Mouse (Mus musculus): ENCODE data around the gene 4930451I11Rik.

The 4930451I11Rik gene

DNA sequence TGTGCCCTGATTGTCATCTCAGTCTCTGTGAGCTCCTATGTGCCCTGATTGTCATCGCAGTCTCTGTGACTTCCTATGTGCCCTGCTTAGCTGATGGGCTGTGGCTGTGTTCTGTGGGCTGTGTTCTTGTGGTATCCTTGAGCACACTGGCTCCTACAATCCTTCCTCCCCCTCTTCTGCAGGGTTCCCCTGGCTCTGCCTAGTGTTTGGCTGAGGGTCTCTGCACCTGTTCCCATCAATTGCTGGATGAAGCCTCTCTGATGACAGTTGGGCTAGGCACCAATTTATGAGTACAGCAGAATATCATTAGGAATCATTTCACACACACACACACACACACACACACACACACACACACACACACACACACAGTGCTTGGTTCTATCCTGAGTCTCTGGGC lies 1.9 kb upstream of the 4930451I11Rik start:
- DNase-seq (ENCODE audit: low read depth, low spot score): no peak

DNA sequence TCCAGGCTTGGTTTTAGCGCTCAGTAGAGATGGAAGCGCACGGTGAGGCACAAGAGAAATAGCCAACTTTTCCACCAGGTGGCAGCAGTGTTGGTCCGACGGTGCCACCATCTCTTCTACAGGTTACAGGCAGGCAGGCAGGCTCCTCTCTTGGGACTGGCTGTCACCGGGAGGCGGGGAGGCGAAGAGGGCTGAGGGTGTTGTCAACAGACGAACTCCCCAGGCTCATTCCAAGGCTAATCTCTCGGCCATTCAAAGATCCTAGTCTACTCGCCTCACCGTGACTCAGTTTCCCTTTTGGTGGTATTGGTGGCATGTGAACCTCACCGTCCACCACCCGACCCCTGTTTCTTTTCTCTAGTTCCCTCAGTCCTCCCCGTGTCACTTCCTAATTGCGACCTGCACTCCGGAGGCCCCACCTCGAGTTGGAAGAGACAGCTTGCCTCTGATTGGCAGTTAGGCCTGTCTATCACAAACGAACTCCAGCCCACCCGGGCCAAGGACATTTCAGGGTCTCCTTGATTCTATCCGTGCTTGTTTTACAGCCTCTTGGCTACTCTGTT lies 678 bp upstream of the 4930451I11Rik start:
- peak; percentile 97 for DNase-seq (ENCODE audit: low read depth, low spot score)

DNA sequence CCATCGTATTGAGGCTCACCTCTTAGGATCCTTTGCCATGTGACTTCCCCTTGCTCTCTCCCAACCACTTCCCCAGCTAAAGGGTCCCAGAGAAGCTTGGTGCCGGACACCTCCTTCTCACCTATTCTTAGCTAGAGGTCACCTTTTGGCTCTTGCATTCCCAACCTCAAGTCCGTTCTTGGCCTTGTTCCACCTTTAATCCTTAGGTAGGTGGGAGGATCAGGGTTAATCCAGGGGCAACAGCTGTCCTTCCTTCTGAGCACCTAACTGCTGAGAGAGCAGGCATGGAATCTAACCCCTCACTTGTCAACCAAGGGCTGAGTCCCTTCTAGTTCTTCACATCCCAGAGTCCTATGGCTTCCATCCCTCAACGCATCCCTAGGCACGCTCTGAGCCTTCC lies 5.5 kb downstream of the 4930451I11Rik start:
- no peak for DNase-seq (ENCODE audit: low read depth, low spot score)

DNA sequence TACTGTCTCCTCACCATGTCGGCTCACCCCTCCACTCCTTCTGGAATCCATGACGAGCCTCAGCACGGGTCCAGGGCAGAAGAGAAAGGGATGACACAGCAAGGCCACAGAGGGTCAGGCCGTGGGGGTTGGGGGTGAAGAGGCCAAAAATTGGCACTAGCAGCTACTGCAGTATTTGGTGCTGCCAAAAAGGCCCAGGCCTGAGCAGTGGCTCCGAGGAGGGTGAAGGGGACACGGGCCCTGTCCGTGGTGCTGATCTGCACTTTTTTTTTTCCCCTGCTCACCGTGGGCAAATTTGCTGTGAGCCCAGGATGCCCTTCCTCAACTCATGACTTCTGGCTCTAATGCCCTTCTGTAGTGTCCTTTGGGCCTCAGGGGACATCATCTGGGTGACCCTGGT lies 6.0 kb downstream of the 4930451I11Rik start:
- no peak for DNase-seq (ENCODE audit: low read depth, low spot score)

DNA sequence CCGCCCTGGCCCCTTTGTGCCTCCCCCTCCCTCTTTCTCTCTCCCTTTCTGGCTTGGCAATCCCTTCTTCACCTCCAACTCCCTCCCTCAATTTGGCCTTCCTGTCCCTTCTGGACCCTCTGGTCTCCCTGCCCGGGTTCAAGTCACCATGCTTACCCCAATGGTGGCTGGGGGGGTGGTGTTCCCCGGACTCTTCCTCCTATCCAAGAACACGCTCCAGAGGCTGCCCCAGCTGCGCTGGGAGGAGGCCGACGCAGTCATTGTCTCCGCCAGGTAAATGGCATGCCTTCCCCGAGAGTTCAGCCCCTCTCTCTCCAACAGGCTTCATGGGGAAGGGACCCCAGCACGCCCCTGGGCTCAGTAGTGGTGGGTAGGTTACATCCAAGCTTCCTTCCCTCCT lies 7.5 kb downstream of the 4930451I11Rik start:
- DNase-seq (ENCODE audit: low read depth, low spot score): no peak

DNA sequence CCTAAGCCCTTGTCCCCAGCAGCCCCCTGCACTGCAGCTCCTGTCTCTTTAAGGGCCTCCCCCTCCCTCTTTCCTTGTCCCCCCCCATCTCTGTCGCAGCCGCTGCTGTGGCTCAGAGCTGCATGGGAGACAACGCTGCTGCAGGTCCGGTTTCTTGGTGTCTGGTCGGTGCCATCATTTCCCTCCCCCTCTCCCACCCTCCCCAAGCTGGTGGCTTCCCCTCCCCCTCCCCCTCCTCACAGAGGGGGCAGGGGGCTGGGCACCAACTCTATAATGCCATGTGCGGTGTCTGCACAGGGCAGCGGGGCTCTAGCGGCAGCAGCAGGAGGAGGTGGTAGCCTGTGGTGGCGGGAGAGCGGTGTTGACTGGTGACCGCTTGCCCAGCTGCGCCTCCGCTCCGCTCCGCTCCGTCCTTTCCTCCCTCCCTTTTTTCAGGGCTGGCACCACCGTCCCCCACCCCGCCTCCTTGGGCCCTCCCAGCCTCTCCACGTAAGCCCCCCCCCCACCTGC lies 8.2 kb downstream of the 4930451I11Rik start:
- no peak for DNase-seq (ENCODE audit: low read depth, low spot score)

DNA sequence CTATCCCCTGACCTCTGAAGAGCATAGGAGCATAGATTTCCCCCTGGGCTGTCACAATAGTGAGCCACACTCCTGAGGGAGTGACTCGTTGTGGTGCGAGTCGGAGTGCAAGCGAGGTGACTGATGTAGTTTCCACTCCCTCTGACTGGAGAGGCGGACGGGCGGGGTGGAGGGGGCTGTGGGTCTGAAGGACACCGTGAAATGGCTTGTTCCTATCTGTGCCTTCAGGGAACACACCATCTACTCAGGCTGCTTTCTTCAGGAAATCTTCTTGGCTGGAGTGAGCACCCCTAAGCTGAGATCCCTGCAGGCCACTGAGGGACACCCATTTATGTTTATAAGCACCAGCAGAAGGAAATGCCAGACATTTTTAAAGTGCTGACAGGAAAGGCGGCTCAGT lies 8.7 kb downstream of the 4930451I11Rik start:
- no peak for DNase-seq (ENCODE audit: low read depth, low spot score)

DNA sequence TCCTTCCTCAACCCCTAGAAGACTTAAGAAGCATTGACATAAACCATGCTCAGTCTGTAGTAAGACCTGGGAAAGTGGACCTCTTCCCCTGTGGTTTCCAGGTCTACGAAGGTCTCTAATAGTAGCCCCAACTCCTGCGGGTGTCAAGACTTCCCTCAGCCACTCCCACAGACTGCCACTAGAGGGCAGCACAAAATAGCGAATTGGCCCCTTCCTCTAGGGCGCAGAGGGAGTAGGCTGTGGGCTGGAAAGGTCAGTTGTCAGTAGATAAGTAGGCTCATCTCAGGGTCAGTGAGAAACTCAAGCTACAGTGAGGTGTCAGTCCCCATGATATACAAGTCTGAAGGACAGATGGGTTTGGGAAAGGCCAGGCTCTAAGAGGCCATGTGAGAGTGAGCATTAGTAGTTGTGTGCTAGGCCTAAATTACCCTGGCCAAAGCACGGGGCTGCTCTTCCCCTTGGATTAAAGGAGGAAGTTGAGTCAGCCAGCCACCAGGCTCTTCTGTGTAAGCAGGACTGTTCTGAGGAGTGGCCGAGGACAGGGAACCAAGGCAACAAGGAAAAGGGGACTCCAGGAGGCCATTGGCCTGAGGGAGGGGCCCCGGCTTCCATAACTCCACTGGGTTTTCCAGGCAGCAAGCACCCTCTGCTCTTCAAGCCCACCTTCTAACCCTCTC lies 9.5 kb downstream of the 4930451I11Rik start:
- peak; percentile 84 for DNase-seq (ENCODE audit: low read depth, low spot score)

DNA sequence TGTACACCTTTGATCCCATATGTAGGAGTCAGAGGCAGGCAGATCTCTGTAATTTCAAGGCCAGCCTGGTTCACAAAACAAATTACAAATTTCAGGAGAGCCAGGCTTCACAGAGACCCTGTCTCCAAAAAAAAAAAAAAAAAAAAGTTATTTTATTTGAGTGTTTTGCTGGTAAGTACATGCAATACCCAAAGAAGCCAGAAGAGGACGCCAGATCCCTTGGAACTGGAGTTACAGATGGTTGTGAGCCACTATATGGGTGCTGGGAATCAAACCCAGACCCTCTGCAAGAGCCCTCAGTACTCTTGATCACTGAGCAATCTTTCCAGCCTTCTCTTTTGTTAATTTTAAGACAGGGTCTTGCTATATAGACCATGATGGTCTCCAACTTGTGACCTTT lies 12.6 kb downstream of the 4930451I11Rik start:
- no peak for DNase-seq (ENCODE audit: low read depth, low spot score)

DNA sequence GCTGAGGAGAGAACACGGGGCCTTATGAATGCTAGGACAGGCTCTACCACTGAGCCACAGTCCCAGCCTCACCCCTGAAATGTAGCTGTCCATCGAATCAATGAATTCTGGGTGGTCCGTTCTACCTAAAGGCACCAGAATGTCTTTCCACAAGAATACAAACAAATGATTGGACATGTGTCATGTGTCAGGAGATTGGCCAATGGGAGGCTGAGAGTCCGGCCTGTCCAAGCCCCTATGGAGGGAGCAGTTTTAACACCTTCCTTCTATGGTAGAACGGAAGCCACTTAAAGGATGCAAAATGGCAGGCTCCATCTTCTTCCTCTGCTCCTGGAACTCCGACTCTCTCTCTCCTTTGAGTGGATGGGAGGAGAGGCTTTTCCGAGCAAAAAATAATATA lies 13.8 kb downstream of the 4930451I11Rik start:
- DNase-seq (ENCODE audit: low read depth, low spot score): peak; percentile 75

DNA sequence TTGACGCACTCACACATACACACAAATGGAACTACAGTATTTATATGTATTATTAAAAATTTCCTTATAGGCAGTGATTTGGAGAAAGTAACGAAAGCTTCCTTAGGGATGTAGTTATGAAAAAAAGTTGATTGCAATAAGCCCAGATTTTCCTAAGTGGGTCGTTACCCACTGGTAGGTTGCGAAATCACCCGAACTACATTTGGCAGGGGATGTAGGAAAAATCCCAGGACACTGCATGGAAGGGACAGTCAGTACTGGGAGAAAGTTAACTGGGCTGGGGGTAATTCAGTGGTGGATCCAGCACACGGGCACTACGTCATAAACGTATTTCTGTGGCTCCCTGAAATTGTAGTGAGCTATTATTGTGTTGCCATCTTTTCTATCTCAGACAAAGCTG lies 14.9 kb downstream of the 4930451I11Rik start:
- DNase-seq (ENCODE audit: low read depth, low spot score): no peak

DNA sequence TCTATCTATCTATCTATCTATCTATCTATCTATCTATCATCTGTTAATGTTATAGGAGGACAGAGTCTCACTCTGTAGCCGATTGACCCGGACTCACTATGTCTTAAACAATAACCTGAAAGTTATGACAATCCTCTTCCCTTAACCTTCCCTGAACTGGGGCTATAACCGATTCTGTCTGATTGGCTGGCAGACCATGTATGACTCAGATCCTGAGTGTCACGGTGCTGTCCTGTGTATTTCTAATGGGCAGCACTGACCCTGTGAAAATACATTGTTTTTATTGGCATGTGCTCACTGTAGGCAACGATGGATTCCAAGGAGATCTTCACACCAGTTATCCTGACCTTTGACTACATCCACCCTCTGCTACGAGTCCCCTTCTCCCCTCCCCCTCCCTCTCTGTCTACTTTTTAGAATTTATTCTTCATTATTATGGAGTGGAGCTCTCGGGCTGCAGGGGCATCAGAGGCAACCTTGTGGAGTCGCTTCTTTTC lies 15.7 kb downstream of the 4930451I11Rik start:
- no peak for DNase-seq (ENCODE audit: low read depth, low spot score)

DNA sequence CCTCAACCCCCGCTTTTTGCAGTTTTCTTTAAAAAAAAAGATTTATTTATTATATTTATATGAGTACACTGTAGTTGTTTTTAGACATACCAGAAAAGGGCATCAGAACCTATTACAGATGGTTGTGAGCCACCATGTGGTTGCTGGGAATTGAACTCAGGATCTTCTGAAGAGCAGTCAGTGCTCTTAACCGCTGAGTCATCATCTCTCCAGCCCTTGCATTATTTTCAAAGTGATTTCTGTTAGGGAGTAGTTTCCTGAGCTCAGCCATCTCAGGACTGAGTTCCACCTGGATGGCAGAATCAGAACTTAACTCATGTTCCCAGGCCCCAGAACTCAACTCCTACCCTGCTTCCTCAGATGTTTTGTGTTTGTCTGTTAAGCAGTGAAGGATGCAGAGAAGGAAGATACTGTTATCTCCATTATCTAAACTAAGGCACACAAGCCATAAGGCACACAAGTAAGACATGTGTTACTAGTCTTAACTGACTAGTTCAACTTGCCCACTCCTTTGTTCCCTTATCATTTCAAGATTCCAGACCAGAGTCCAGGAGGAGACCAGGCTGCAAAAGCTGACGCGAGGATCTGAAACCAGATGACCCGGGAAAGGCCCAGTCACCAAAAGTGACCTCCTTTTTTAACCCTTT lies 21.6 kb downstream of the 4930451I11Rik start:
- DNase-seq (ENCODE audit: low read depth, low spot score): no peak

DNA sequence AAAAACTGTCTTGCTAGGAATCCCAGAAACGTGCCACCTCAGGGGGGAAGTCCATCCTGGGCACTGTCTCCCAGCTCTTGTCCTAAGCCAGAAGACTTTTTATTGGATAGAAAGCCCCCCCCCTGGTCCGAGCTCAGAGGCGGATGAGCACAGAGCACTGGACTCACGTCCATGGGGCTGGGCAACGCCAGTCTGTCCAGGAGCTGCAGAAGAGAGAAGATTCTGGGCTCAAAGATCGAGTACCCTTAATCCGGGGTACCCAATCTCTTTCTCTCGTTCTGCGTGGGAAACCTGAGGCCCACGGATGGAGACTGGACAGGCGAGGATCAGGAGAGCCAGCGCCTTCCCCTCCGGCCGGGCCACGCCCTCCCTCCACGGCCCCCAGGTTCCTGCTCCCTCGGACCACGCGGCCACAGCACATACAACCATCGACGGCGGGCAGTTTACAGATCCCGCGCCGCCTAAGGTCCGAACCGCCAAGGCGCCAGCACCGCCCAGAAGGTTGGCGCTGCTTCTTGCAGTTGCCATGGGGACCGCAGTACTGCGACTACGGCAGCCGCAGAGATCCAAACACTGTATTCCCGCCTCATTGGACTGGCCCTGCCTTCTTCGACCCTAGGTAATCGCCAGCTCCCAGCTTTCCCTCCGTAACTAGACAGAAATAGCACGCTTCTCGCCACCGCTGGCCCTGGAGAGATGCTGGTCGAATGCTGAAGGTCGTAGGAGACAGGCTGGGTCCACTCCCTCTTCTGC lies 22.6 kb downstream of the 4930451I11Rik start:
- DNase-seq (ENCODE audit: low read depth, low spot score): peak; percentile 94

DNA sequence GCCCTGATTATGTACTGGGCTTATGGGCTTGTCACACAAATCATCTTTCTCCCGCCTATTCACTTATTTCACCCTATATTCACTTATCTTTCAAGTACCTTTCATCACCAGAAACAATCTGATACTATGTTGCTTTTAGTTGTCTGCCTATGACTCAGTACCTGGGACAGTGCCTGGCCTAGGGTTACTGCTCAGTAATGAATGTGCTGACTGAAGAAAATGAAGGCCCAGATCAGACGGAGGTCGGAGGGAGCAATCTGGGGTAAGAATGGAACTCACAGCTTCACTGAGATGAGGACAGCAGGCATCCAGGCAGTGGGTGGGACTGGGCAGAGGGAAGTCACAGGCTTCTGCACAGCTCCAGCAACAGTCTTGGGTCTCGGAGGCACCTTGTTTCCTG lies 24.0 kb downstream of the 4930451I11Rik start:
- DNase-seq (ENCODE audit: low read depth, low spot score): no peak

DNA sequence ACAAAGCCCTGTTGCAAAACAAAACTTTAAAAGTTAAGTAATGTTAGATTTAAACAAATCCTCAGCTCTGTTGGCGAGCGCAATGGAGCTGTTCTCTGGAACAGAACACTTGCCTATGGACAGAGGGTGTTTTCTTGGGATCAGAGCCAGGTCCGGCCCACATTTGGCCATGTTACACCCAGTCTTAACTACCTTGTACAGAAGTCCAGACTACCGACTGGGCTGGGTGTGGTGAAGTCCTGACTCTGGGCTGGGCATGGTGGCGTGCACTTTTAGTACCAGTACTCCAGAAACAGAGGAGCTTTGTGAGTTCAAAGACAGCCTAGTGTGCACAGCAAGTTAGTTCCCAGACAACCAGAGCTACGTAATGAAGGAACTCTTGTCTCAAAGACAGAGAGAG lies 24.5 kb downstream of the 4930451I11Rik start:
- no peak for DNase-seq (ENCODE audit: low read depth, low spot score)

DNA sequence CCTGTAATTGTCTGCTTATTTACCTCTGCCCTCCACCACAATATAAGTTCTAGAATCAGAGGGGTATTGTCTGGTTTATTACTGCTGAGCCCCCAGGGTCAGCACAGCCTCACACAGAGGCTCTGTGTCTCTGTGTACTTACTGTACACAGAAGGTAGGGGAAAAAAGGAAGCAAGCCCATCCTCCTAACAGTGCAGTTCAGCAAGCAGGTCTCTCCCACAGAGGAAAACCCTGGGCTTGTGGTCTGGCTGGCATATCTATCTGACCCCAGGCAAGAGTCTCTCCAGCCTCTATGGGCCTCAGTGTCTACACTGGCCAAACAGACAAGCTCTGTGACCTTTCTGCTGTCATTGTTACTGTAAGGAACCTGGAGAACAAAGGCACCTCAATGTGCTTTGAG lies 27.7 kb downstream of the 4930451I11Rik start:
- no peak for DNase-seq (ENCODE audit: low read depth, low spot score)

DNA sequence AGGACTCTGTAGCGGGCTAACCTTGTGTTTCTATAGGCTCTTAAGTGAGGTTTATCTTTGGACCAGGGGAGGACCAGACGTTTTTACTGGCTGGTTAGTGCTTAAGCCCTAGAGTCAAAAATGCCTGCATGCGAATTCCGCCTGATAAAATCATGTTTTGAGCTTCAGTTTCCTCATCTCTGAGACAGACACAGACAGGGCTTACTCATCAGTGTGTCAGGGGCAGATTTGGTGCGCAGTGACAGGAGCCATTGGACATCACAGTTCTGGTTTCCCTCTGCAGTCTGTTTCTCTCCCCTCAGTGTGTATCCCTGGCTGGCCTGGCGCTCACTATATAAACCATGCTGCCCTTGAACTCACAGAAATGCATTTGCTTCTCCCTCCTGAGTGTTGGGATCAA lies 28.3 kb downstream of the 4930451I11Rik start:
- DNase-seq (ENCODE audit: low read depth, low spot score): no peak

DNA sequence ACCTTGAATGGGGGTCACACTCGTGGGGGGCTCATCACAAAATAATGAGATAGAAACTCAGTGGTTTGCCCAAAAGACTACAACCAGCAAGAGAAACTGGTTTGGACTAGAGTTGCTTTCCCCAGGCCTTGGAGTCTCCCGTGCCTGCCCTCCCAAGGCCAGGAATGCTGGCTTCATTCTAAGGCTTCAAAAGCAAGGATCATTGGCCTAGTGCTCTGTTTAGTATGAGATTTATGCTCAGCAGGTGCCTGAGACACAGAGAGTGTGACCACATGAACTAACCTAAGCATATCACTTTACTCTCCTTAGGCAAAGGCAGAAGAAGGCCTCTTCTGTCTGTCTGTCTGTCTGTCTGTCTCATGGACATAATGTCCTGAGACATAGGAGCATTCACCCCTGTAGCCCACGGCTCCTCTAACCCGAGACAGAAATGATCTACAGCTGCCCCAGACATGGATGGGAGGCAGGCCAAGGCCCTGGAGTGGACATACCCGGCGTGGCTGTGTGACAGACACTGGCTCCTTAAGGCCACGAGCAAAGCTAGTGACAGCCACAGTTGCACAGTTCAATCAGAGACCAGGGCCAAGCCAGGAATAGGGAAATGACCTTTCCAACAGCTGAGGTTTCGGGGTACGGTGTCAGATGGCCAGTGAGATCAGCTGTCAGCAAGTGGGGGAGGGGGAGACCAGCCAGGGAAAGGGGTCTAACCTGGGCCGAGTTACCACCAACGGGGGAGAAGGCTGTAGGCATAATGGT lies 29.1 kb downstream of the 4930451I11Rik start:
- no peak for DNase-seq (ENCODE audit: low read depth, low spot score)

DNA sequence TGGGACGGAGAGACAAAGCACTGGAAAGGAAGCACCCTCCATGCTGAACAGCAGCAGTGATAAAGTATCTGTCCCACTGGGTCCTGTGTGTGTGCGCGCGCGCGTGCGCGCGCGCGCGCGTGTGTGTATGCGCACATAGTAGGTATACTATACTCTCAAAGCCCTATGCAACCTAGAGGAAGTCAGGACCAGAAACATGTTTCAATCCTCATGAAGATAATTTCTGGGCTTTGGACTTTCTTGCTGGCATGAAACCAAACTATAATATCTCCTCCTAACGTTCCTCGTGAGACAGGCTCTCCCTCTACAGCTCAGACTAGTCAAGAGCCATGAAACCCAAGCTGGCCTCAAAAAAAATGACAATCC lies 30.4 kb downstream of the 4930451I11Rik start:
- DNase-seq (ENCODE audit: low read depth, low spot score): no peak

DNA sequence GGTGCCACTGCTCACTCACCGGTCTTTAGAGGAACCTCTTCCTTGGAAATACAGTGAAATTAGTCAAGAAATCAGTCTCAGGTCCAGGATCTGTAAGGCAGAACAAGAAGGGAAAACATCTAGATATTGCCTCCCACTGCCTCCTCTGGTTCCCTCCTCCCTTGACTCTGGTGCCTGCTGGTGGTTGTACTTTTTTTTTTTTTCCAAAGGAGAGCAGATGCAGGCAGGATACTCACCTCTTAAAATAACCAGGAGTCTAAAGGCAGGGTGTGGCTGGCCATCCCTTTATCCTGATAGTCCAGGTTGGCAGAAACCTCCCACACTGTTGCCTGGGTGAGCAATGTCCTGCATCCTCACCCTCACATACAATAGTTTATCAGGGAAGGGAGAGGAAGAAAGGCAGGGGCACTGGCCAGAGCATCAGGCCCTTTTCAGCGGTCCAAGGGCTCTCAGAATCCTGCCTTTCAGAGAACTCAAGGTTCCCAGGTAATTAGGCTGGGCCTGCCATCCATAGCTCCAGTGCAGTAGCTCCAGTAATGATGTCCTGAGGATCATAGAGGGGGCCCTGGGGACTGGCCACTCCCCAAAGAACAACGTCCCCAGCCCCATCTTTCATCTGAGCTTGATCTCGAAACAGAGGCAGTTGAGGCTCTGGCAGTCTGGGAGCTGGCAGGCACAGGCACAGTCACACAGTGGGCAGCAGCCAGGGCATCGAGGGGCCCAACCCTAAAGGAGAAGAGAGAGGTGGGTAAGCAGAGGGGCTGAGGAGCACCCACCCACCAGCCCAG lies 31.0 kb downstream of the 4930451I11Rik start:
- no peak for DNase-seq (ENCODE audit: low read depth, low spot score)
